Mouse (Mus musculus): Measurements from ENCODE around the gene Cdca7.

Gene Cdca7

DNA sequence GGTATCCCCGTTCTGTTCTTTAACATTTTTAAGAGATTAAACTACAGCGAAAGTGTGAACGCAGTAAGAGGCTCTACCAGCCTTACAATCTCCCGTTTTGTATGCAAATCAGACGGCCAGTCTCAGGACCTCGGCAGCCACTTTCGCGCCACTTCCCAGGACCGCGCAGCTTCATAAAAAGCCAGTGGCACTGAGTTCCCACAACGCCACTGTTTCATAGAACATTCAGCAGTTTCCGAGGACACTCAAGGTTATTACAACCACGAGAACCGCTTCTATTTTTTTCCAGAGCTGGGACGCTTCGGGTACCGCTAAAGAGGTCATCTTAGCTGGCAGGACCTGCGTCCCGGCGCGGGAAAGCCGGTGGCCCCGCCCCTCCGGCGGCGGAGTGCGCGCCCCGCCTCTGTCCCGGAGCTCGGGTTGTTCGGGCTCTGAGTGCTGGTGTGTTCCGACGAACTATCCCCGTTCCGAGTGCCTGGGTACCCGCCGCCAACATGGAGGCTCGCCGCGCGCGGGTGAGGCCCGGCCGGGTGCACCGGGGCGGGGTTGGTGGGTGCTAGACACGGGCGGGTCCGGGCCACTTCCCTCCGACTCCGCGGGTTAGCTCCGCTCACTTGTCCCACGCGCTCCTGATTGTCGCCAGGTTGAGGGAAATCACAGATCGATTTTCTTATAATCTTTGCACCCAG, at the start of gene Cdca7:
Gene Cdca7 (plus strand): TSS at position 363 of the 689 bp plus-strand sequence.
- DNase-seq: peak; percentile 11

- DNase-seq: no peak
Observed at GRCm38 (mm10) chr2:72426776-72427175, 49.2 kb upstream of the Cdca7 start.

- DNase-seq: no peak
Observed at GRCm38 (mm10) chr2:72427288-72427687, 48.7 kb upstream of the Cdca7 start.

DNA sequence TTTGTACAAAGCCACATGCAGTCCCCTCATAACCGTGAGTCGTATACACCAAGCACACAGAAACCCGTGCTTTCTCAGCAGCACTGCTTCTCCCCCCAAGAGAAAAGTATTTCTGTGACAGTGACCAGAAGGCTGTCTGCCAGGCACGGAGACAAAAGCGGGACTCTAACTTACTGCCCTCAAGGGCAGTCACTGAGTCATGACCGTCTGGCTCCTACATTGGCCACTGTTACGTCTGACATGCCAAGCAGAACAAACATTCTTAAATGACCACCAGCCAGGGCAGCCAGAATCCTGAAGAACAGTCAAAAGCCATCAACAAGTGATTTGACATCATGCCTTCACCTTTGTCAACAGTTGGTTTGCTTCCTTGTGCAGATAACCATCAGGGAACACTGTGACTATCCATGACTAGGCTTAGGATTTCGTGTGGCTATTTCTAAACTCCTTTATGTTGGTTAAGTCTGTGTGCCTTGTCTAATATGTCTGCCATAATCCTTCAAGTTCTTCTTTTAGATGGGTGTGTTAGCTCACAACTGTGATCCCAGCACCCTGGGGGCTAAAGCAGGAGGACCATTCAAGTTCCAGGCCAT, 36.9 kb upstream of the Cdca7 start:
- no peak for DNase-seq

GRCm38 (mm10) chr2:72441010-72441409, 34.9 kb upstream of the Cdca7 start:
- DNase-seq: no peak

- no peak for DNase-seq
Observed at GRCm38 (mm10) chr2:72442825-72443224, 33.1 kb upstream of the Cdca7 start.

DNA sequence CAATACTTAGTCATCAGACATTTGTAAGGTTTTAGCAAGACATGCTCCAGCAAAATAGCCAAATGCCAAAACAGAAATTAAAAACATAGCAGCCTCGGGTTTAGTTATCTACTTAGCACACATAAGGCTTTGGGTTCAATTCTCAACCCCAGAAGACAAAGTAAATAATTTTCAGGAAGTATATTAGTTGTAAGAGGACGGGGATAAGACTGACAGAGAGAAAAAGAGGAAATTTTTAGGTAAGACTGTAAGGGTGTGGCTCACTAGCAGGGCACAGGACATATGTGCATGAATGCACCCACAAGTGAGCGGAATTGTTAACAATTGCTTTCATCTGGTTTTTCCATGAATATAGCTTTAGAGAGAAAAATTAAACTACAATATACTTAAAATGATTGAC, 32.0 kb upstream of the Cdca7 start:
- DNase-seq: no peak

DNA sequence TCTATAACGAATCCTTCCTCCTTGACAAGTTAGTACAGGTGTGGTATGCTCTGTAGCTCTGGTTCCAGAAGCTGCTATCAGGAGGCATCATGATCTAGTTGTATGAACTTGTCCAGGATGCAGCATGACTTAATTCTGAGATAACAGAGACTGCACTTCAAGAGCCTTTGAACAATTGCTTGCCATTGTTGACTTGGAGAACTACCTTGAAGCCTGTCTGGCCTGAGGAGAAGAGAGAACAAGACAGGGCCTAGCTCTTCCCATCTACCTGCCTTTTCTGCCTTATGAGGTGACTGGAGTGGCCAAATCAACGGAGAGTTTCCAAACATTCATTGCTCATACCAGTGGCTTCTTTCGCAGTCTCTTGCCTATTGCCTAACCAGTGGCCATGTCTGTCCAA, 29.9 kb upstream of the Cdca7 start:
- DNase-seq: no peak

DNA sequence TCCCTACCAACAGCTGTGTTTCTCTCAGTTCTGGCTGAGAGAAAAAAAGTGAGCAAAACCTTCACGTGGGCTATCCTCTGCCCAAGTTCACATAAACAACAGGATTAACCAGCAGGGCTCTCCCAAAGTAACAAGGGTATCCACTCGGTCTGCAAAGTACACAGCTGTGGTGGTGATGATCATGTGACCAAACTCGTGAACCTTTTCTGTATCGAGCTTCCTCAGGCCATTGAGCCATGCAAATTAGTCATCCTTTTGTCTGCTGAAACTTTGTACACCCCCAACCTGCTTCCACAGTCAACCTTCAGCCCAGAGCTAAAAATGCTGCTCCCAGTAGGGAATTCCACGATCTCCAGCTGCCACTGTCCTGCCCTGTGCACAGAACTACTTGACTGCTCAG, 29.3 kb upstream of the Cdca7 start:
- no peak for DNase-seq

GRCm38 (mm10) chr2:72453563-72453962, 22.4 kb upstream of the Cdca7 start:
- DNase-seq: no peak

GRCm38 (mm10) chr2:72456189-72456588, 19.8 kb upstream of the Cdca7 start:
- no peak for DNase-seq

GRCm38 (mm10) chr2:72464376-72465014, 11.5 kb upstream of the Cdca7 start:
- no peak for DNase-seq

DNA sequence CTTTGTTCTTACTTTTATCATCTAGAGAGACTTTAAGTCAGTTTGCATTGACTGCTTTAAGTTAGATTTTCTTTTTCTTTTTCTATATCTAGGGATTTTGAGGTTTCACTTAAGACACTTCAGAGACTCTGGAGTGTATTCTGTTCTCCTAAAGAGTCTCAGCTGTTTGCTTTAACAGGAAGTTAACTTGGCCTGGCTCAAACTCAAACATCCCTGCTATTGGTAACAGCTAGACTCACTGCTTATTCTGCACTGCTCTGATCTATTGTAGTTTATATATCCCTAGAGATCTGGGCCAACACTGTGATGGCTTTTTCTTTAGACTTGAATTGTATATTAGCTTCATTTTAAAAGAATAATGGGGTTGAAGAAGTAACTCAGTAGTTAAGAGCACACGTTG, 8.4 kb upstream of the Cdca7 start:
- DNase-seq: no peak

DNA sequence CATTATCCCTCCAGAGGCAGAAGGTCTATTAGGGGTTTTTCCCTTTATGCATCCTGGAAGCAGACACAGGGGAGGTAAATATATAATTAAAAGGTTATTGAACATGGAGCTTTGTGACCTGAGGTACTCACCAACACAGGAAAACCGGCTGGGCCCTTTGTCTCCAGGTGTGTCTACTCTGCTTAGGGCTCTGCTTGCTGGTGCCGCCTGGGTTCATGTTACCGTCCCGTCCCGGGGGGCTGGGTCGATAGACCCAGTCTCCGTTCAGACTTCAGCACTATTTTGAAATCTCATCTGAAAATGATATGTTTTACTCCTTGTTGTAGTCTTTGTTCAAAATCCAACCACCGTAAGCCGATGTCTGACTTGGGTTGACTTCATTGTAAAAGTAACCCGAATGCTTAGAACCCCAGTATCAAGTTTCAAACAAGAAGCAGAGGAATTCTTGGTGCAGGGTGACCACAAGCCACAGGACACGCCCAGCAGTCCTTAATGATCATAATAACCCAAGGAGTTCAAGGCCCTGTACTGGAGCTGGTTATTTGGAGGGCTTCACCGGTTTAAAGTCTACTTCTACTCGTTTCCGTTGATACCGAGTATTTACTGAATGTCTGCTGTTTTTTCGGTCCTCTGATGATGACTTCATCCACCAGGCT, 4.4 kb upstream of the Cdca7 start:
- no peak for DNase-seq

GRCm38 (mm10) chr2:72474531-72475287, 1.2 kb upstream of the Cdca7 start:
- no peak for DNase-seq

GRCm38 (mm10) chr2:72475423-72475796, 549 bp upstream of the Cdca7 start:
- no peak for DNase-seq

GRCm38 (mm10) chr2:72476486-72477211, 690 bp downstream of the Cdca7 start:
- no peak for DNase-seq

DNA sequence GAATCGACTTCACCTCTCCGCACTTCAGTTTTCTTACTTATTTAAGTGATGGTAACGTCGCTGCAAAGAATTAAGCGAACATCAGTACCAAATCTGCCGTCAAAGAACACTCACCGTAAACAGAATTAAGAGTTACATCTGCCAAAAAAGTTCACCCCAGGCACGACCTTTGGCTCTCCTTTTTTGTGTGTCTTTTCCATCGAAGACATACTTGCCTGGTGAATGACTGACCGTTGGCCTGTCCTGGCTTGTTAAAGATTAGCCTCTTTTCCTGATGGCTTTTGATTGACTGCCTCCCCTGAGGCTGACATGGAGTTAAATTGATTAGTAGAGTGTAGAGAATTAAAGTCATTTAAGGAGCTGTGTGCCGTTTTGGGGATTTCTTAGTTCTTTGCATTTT, 1.3 kb downstream of the Cdca7 start:
- no peak for DNase-seq

DNA sequence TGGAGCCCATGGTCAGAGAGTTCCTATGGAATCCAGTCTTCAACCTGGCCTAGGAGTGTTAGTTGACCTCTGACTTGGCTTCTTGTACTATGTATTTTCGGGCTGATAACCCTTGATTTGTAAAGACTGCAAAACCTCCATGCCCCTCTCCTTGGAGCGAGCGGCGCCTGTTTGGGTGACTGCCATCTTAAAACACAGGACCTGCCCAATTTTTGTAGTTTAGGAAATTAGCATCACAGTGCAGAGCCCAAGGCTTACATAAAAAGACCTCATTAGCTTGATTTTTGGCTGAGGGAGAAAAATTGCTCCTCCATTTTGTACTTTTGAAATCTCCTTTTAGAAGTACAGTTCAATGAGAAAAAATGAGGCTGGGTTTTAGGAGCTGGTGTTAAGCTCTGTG, 2.2 kb downstream of the Cdca7 start:
- no peak for DNase-seq

- DNase-seq: no peak
Observed at GRCm38 (mm10) chr2:72478921-72479320, 3.0 kb downstream of the Cdca7 start.

DNA sequence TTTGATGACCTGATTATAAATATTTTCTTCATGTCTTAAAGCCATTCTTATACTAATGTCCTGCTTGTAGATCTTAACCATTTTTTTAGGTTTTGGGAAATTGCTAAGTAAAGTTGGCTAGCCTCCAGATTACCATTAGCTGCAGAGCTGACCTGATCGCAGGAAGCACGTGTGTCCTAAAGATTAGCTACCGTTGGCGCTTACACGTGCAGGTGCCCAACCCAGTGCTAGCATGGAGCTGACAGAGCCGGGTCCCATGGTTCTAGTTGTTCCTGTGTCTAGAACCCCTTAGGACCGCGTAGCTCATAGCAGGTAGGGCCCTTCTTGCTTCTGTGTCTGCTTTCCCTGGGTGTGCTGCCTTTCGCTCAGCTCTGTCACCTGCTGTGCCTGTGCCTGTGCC, 3.9 kb downstream of the Cdca7 start:
- no peak for DNase-seq

GRCm38 (mm10) chr2:72491650-72492049, 15.7 kb downstream of the Cdca7 start:
- no peak for DNase-seq

GRCm38 (mm10) chr2:72493039-72493438, 17.1 kb downstream of the Cdca7 start:
- no peak for DNase-seq
